Mouse (Mus musculus) embryo, embryonic 10 days (tissue): ENCODE results near the gene Arl10.

Source experiments
- DNase-seq: peaks from one replicate; pipeline ENCODE4 v3.0.0-alpha.2; 2015; ENCODE audit warnings: low spot score

The Arl10 gene

GRCm38 (mm10) chr13:54616998-54617397, 42.2 kb downstream of the Arl10 start:
- no peak for DNase-seq

- DNase-seq: peak; percentile 97
Observed at GRCm38 (mm10) chr13:54621155-54621932, 46.5 kb downstream of the Arl10 start, which contains the start of gene Faf2. Gene Faf2, plus strand, starts transcription at chr13:54621784.

DNA sequence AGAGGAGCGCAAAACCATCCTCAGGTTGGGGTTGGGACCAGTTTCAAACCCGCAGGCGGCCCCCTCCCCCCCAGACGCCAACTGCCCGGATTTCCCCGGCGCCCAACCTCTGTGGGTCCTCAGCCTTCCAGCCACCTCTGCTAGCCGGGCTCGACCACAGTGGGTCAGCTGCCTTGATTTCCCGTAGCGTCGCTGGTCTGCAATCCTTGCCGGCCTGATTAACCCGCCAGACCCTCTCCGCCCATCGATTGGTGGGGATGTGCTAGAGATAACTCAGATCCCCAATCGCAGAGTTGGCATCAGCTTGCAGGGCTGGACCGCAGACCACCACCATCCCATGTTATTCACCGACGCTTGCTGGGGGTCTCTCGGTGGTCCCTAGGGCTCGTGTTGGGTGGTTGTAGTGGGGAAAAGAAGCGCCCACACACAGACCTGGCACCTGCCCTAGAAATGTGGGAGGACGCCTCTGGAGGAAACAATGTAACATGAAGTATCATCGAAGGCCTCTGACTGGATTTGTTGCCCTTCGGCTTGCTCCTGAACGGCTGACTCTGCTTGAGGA, 47.2 kb downstream of the Arl10 start:
- peak; percentile 41 for DNase-seq

- no peak for DNase-seq
Observed at GRCm38 (mm10) chr13:54629128-54629527, 54.3 kb downstream of the Arl10 start.
